Mouse (Mus musculus) right cerebral cortex, postnatal 25 days (tissue): ENCODE results near the gene Nubp2.

Experiments
- DNase-seq: peaks from one replicate; pipeline ENCODE4 v3.0.0; 2022

Gene Nubp2

DNA sequence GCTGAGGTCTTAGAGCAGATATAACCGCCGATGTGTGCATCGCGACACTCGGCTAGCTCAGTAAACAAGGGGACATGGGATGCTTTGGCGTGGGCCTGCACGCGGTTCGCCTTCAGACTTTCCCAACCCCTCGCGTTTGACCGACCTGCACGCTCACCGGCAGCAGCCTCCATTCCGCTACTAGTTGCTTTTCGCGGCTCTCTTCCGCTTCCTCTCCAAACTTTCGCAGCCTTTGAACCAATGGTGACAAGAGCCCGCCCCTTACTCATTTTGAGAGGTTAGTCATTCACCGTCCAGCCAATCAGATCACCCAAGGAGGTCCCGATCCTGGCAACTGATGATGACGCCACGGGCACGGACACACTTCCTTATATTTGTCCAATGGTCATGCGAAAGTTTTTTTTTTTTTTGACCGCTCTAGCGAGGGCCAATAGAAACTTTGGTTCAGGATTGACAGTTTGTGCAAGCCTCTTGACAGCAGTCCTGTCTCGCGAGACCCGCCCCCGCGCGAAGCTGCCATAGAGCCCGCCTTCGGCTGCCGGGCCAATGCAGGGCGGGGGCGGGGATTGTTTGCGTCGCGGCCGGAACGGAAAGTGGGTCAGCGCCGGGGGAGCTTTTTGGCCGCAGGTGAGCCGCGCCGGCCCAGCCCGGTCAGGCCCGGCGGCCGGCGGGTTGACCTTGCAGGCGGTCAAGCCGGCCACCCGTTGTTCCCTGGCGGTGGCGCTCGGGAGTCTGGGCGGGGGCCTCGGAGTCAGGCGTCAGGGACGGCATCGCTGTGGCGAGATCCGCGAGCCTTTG, at the start of gene Nubp2, which contains the start of gene Spsb3:
TSS of gene Nubp2 (minus strand) at position 216 of the 798 bp plus-strand sequence.
TSS of gene Spsb3 (plus strand) at position 510 of the 798 bp plus-strand sequence.
- DNase-seq, result peak; percentile 98

DNA sequence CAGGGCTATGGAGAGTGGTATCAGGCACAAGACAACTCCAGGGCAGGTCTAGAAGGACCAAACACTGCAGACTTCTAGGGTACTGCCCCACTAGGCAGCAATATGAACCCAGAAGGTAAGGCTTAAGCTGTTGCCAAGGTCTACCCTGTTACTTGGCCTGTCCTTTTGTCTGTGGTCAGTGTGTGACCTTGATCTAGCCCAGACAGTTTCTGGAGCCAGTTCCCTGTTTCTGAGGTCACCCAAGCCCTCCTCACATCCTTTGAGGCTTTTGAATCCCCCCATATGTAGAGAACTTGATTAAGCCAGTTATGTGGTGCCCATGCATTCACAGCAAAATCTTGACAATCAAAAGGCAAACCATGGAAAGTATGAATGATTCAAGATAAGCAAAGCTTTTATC, 49.5 kb upstream of the Nubp2 start:
- no peak for DNase-seq

DNA sequence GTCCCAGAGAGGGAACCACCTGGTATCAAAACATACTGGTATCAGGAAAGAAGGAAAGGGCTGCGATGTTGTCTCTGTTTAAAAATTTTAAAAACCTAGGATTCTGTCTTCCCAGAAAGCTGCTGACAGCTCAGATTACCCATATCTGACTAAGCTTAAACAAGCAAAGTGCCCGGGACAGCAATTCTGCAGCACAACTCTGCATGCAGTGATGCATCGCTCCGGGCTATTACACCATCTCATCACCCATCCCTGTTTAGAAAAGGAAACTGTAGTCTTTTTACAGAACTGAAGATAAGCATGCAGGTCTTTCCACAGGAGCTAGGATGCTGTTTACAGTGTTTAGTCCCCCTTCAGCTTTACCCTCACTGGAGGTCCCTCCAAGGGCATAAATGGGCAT, 48.8 kb upstream of the Nubp2 start:
- no peak for DNase-seq

DNA sequence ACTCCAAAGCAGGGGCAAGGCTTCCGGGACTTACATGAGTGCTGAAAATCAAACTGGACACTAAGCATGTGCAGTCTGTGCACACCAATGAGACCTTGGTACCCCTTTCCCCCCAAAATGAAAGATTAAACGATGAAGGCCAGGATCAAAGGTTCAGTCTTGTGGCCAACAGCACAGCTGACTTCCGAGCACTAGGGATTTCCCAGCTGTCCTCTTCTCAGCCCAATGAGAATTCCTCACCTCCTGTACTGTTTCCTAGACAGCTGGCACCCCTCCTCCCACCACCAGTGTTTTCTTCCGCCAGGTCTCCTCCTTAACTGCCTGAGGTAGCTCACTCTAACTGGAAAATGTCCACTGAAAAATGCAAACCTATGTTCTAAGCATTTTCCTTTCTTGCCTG, 47.0 kb upstream of the Nubp2 start:
- no peak for DNase-seq

- no peak for DNase-seq
Observed at GRCm38 (mm10) chr17:24932431-24932830, 46.3 kb upstream of the Nubp2 start.

DNA sequence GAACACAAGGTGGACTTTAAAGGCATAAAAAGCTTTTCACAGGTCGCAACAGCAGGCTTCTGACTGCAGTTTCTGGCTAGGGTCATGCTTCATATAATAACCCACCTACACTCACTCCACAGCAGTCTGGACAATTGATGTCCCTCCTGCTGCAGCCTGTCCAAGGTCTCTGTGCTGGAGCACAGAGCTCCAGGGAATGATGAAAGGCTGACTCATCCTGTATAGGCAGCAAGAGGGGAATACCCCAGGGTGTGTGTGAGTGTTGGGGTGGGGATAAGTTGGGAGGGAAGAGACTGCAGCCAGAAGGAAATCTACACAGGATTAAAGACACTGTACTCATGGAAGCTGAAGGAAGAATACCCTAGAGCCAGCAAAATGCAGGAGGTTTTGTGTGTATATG, 43.4 kb upstream of the Nubp2 start:
- DNase-seq, result no peak

GRCm38 (mm10) chr17:24923246-24923645, 37.1 kb upstream of the Nubp2 start:
- DNase-seq, result no peak

- no peak for DNase-seq
Observed at GRCm38 (mm10) chr17:24913984-24914383, 27.8 kb upstream of the Nubp2 start.

DNA sequence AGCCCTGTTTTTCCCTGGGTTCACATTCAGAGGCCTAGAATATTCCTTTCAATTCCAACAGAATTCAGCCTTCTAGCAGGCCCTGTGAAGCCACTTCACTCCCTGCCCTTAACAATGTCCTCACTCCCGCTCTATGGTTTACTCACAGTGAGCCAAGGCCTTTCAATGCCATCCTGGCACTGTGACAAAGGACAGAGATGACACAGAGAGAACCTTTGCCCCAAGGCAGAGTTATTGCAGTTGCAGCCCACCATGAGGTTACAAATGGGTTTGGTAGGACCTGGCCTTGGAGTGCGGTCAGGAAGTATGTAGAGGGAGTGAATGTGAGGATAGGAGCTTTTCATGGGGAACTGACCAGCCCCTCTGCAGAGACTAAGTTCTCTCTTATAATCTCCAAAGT, 21.4 kb upstream of the Nubp2 start:
- DNase-seq, result no peak

GRCm38 (mm10) chr17:24903767-24904166, 17.6 kb upstream of the Nubp2 start:
- no peak for DNase-seq

DNA sequence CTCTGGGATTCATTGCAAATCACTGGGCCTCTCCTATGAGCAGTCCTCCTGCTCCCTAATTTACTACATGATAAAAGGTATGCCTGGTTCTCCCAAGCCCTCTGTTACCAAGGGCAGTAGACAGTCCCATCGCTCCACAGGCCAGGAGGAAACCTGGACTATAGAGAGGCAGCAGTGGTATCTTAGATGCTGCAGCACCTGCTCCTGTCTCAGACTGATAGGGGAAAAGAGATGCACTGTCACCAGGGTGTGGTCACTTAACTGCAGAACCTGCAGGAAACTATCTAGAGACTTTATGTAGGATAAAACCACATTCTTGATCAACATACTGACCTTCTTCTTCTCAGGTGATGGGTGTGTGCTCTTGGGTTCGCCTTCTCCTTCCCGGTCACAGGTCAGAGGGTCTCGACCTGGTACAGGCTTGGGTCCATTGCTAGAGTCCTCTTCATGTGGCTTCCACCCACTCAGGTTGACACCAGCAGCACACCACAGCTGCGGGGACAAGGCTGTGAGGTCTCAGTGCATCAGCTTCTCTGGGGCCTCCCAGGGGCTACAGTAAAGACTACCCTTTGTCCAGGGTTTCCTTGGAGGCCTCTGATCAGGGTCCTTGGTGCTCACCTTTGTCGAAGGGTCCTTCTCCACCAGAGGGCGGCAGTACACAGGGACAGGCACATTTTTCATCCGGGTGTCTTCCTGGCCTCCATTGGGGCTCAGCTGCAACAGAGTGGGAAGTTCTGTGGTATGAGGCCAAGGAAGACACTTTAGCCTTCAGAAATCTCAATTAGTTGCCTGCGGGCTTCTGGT, 16.7 kb upstream of the Nubp2 start:
- no peak for DNase-seq

DNA sequence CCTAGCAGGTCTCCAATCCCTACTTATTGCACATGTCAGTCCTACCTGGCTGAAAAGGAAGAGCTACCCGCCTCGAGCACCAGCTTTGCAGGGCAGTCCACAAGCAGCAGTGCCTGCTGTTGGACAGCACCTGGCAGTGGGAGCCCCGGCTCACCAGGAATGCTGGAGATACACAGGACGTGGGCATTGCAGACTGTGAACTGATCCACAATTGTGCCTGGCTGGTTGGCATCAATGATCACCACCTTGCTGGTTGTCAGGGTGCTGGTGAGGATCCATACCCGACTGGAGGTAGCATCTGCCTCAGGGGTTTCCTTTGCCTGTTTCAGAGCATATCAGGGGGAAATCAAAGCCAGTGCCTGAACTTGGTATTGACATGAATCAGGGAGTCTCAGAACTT, 16.0 kb upstream of the Nubp2 start:
- DNase-seq, result no peak

GRCm38 (mm10) chr17:24900014-24900413, 13.9 kb upstream of the Nubp2 start:
- no peak for DNase-seq

- no peak for DNase-seq
Observed at GRCm38 (mm10) chr17:24899153-24899552, 13.0 kb upstream of the Nubp2 start.

GRCm38 (mm10) chr17:24898041-24898854, 12.1 kb upstream of the Nubp2 start:
- no peak for DNase-seq

- DNase-seq, result no peak
Observed at GRCm38 (mm10) chr17:24897600-24897999, 11.5 kb upstream of the Nubp2 start.

- no peak for DNase-seq
Observed at GRCm38 (mm10) chr17:24896993-24897269, 10.8 kb upstream of the Nubp2 start.

- DNase-seq, result peak; percentile 75
Observed at GRCm38 (mm10) chr17:24896241-24896992, 10.3 kb upstream of the Nubp2 start, which contains the start of gene Nme3. Gene Nme3, plus strand, starts transcription at chr17:24896500.

DNA sequence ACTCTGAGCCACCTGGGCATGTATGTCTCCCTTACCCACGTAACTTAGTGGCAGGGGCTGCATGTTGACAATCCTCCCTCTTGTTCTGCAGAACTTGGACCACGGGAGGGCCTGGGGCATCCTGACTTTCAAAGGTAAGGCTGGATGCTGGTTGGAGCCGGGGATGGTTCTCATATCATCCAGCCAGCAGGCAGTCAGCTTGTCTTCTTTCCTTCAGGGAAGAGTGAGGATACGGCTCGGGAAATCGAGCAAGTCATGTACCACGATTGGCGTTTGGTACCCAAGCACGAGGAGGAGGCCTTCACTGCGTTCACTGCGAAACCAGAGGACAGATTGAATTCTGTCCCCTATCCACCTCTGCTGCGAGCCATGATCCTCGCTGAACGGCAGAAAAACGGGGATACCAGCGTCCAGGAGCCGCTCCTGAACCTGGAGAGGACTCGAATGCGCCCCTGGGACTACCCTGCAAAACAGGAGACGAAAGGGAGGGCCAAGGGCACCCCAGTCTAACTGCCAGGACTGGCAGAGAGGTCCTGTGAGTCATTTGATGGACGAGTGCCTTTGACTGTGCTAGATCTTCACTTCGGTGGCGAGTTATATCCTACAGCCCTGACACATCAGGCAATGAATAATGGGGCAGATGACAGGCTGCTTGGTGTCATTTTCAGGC, 9.6 kb upstream of the Nubp2 start:
- no peak for DNase-seq

- DNase-seq, result peak; percentile 86
Observed at GRCm38 (mm10) chr17:24894995-24895547, 8.9 kb upstream of the Nubp2 start, which contains the start of the genes Eme2 and Mrps34. Gene Eme2, minus strand, starts transcription at chr17:24895087. Gene Mrps34, plus strand, starts transcription at chr17:24895116.
